ENCODE assay signal across 9 mouse cellular contexts in genomic region chr17:25475946-25476744, GRCm38 (mm10). TPM values are rescaled to one million over a fixed set of nuclear protein-coding genes. Genes with fewer than 3 reads are reported as not detected.
DNase-seq lines count a peak whose midpoint lies in the region.
"Had no signal": no experiment of that assay in that cellular context is flagged by ENCODE, and none has a peak within 500 bp of the region (broad histone marks: within the 10 kb centered on the region; RNA-seq: fewer than 3 reads in every experiment).

No protein-coding gene starts in this region.

- peak; percentile 62 for DNase-seq in adrenal gland, postnatal 10 days
- no peak for DNase-seq in adrenal gland, postnatal 4 days (ENCODE audit: low spot score in 2 of 2)
- DNase-seq in urinary bladder, postnatal 14 days (ENCODE audit: low spot score) = peak; percentile 57
- DNase-seq in urinary bladder, postnatal 4 days (ENCODE audit: low spot score in 2 of 2) = no peak
- peak; percentile 61 for DNase-seq in embryo, embryonic 9.5 days (ENCODE audit: extremely low spot score)
- DNase-seq in layer of hippocampus, adult 9-10 months (ENCODE audit: low spot score) = peak; percentile 49
- peak; percentile 38 for DNase-seq in lung, postnatal 25 days (ENCODE audit: low spot score)
- DNase-seq in spleen, postnatal 4 days (ENCODE audit: low spot score in 2 of 2) = peak; percentile 32 to 70

RNA-seq across cellular contexts. Expression of gene Sstr5, which starts 20.9 kb away (rescaled TPM):
- under 1 TPM in 1 of 2 experiments, not detected in 1; 0.15 TPM for total RNA-seq in adrenal gland, postnatal 10 days (2021)
- total RNA-seq in adrenal gland, postnatal 4 days (2021) = under 1 TPM; 0.14 to 0.22 TPM
- total RNA-seq: hematopoietic stem cell, adult 5-6 weeks had no signal

RNA-seq across cellular contexts. Expression of gene Tekt4, which starts 21.7 kb away (rescaled TPM):
- total RNA-seq in adrenal gland, postnatal 10 days (2021) = not detected
- not detected for total RNA-seq in adrenal gland, postnatal 4 days (2021)
- total RNA-seq: hematopoietic stem cell, adult 5-6 weeks had no signal

RNA-seq across cellular contexts. Expression of gene Cacna1h, which starts 42.6 kb away (rescaled TPM):
- total RNA-seq in adrenal gland, postnatal 10 days (2021) = 10 to 100 TPM; 23.5 to 46.0 TPM
- 10 to 100 TPM; 64.1 to 65.3 TPM for total RNA-seq in adrenal gland, postnatal 4 days (2021)

Comparison
In these comparisons a context has a peak if more than half of its experiments do, and no peak if none do; other contexts are left out.
1. DNase-seq: peak in adrenal gland, postnatal 10 days (single experiment), urinary bladder, postnatal 14 days (single experiment), embryo, embryonic 9.5 days (single experiment), layer of hippocampus, adult 9-10 months (single experiment), lung, postnatal 25 days (single experiment) and spleen, postnatal 4 days (2 of 2); none in adrenal gland, postnatal 4 days (0 of 2) and urinary bladder, postnatal 4 days (0 of 2).